Mouse (Mus musculus): ENCODE data around the gene Ggn.
"Not testable (repeated sequence)": the region's sequence is repeated elsewhere in the genome, so short reads cannot be mapped to it uniquely, and the experiment has no call there.

The Ggn gene

GRCm38 (mm10) chr7:29212775-29213560 is 43.0 kb downstream of the Ggn start:
- not testable (repeated sequence) for DNase-seq (ENCODE audit: low spot score in 2 of 2)

DNA sequence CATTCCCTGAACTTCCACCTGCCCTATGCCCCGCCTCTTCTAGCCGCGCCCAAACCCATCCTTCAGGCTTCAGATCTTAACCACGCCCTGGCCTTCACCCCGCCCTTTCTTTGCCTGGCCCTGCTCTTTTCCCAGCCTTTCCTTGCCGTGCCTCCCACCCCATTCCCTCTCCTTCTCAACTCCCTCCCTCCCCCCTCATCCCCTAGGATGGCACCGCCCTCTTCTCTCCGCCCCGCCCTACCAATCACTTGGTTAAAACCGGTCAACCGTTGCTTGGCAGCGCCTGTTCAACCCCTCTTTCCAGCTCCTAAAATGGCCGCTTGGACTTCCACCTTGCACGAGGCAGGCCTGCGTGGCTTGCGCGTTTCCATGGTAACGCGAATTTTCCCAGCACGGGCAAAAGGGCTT is 43.7 kb downstream of the Ggn start, which contains the start of gene Catsperg1:
Gene Catsperg1 (minus strand): TSS at position 361 of the 408 bp plus-strand sequence.
- no peak for DNase-seq (ENCODE audit: low spot score in 2 of 2)

DNA sequence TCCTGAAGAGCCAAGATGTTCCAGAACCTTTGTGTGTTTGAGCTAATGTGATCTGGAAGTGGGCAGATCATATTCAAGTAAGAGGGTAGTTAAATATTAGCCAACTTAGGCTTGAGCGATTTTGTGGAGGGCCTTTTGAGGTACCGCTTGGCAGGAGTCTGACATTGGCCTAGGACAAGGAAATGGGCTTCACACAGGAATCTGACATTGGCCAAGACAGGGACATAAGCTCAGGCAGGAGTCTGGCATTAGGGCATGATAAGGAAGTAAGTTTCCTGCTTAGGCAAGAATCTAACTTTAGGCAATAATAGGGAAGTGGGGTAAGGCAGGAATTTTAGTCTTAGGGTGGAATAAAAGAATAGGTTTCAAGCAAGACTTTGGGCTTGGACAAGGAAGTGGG is 44.2 kb downstream of the Ggn start:
- no peak for DNase-seq (ENCODE audit: low spot score in 2 of 2)

- no peak for DNase-seq (ENCODE audit: low spot score in 2 of 2)
Observed at GRCm38 (mm10) chr7:29214846-29215245, 44.8 kb downstream of the Ggn start.
